Mouse (Mus musculus) heart, embryonic 16.5 days (tissue): ENCODE data around the gene Slc25a47. TPM values are rescaled to one million over a fixed set of nuclear protein-coding genes. Genes with fewer than 3 reads are reported as not detected.

ENCODE experiments used
- ATAC-seq: fragments of 200-750 bp; cut with Nextera tagmentation; replicated peaks from 2 replicates; pipeline ENCODE4 v1.8.0; 2017; ENCODE audit warnings: moderate number of reproducible peaks; ENCODE audit not compliant: insufficient read depth, low FRiP score; ENCODE audit errors: extremely low read depth
- H3K27ac ChIP-seq: fragments of 300-500 bp; sonication (generic); 2 replicates; pipeline ENCODE4 v1.5.1; 2014; ENCODE audit warnings: mild to moderate bottlenecking, low read length, control low read depth, moderate library complexity
- H3K27me3 ChIP-seq: fragments of 300-500 bp; sonication (generic); 2 replicates; pipeline ENCODE4 v1.6.1; 2014; ENCODE audit warnings: low read length, mixed read lengths; ENCODE audit not compliant: control insufficient read depth, insufficient read depth
- H3K36me3 ChIP-seq: fragments of 300-500 bp; sonication (generic); 2 replicates; pipeline ENCODE4 v1.6.1; 2014; ENCODE audit not compliant: control insufficient read depth, insufficient read depth
- H3K4me1 ChIP-seq: fragments of 300-500 bp; sonication (generic); 2 replicates; pipeline ENCODE4 v1.6.1; 2014; ENCODE audit warnings: low read length, mixed read lengths; ENCODE audit not compliant: control insufficient read depth, insufficient read depth
- H3K4me2 ChIP-seq: fragments of 300-500 bp; sonication (generic); 2 replicates; pipeline ENCODE4 v1.6.1; 2014; ENCODE audit warnings: low read depth, mild to moderate bottlenecking, control low read depth, low read length
- H3K4me3 ChIP-seq: fragments of 300-500 bp; sonication (generic); 2 replicates; pipeline ENCODE4 v1.5.1; 2014; ENCODE audit warnings: mild to moderate bottlenecking, control low read depth, low read length
- H3K9ac ChIP-seq: fragments of 300-500 bp; sonication (generic); 2 replicates; pipeline ENCODE4 v1.6.1; 2014; ENCODE audit warnings: low read length, control low read depth
- H3K9me3 ChIP-seq: fragments of 300-500 bp; sonication (generic); replicated peaks from 2 replicates; pipeline ENCODE4 v1.6.1; 2016; ENCODE audit warnings: low read length; ENCODE audit not compliant: control insufficient read depth
- WGBS: fragments of 180-500 bp; shearing (Covaris S2); extraction: QIAGEN DNeasy Blood & Tissue Kit; methylation state at CpG from one replicate; pipeline ENCODE4 v1.1.7; 2014; 5-methylcytosine and 5-hydroxymethylcytosine counted together
- polyA plus RNA-seq: library from polyadenylated mRNA; unstranded; fragments of >200 nt; fragmentation: Nextera tagmentation; extraction: Ambion mirVana; gene quantifications from 2 replicates; pipeline ENCODE4 v1.2.1, GENCODE M21; 2015

Slc25a47 gene
- polyA plus RNA-seq, 1 experiment from 2014 or later, result 5.8 TPM

GRCm38 (mm10) chr12:108887077-108887476, 51.2 kb downstream of the Slc25a47 start:
- Histone ChIP-seq H3K9me3 (no peaks in the 10 kb centered on the region), H3K4me3 (no peak overlapping the region), H3K36me3 (peaks cover 28% of the 10 kb centered on the region), H3K9ac (no peak overlapping the region), H3K27me3 (no peaks in the 10 kb centered on the region), H3K27ac (no peak overlapping the region), H3K4me2 (no peak overlapping the region), H3K4me1 (no peaks in the 10 kb centered on the region)
- ATAC-seq, result no peak
- WGBS, result 75% methylated on average over 4 of the region's 4 CpGs

GRCm38 (mm10) chr12:108888632-108889031, 52.8 kb downstream of the Slc25a47 start:
- 63% methylated on average over 4 of the region's 4 CpGs for WGBS
- no peak overlapping the region for H3K9ac ChIP-seq
- H3K4me3 ChIP-seq, result no peak overlapping the region
- no peak overlapping the region for H3K27ac ChIP-seq
- H3K4me2 ChIP-seq, result no peak overlapping the region
- no peaks in the 10 kb centered on the region for H3K27me3 ChIP-seq
- H3K4me1 ChIP-seq, result peaks cover 8% of the 10 kb centered on the region
- peaks cover 23% of the 10 kb centered on the region for H3K36me3 ChIP-seq
- no peaks in the 10 kb centered on the region for H3K9me3 ChIP-seq
- ATAC-seq, result no peak

DNA sequence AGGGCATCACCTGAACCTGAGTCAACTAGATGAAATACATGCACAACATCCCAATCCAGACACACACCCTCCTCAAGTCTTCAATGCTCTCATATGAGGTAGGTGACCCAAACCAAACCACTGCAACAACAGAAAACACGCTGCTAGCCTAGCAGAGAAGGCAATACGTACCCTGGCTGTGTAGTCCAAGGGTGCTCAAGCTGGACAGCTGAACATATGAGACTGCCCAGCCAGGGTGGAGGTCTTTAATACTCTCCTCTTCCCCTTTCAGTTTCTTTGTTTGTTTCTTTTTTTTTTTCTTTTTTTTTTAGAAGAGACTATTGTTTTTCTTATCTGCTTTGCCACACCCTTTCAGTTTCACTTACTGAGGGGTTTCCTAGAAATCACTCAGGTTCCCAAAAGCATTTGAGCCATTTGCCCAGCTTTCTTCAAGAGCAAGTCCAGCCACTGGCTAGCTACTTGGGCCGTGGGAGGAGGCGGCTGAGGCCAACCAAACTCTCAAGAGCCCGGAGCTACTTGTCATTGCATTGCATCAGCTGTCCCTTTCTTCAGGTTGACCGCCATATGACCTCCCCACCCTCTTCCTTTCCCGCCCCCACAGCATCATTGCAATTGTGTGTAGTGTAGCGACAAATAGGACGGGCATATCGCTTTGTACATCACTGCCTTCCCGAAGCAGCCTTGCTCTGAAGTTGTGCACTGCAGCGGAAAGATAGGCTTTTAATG, 57.3 kb downstream of the Slc25a47 start, which contains the start of gene Wdr25:
Gene Wdr25, plus strand, starts transcription at position 643 of the 726 bp plus-strand sequence.
- peaks cover 3% of the 10 kb centered on the region for H3K36me3 ChIP-seq
- ATAC-seq, result no peak
- H3K9me3 ChIP-seq, result no peaks in the 10 kb centered on the region
- peaks cover 14% of the 10 kb centered on the region for H3K4me1 ChIP-seq
- WGBS, result 18% methylated on average over 12 of the region's 12 CpGs
- H3K27ac ChIP-seq, result peak within 1 kb of the TSS; percentile 7; the same call in 1 of the 2 replicates
- peak within 1 kb of the TSS; percentile 84 for H3K4me2 ChIP-seq
- peak within 1 kb of the TSS; percentile 82 for H3K9ac ChIP-seq
- H3K4me3 ChIP-seq, result peak within 1 kb of the TSS; percentile 79
- no peaks in the 10 kb centered on the region for H3K27me3 ChIP-seq

DNA sequence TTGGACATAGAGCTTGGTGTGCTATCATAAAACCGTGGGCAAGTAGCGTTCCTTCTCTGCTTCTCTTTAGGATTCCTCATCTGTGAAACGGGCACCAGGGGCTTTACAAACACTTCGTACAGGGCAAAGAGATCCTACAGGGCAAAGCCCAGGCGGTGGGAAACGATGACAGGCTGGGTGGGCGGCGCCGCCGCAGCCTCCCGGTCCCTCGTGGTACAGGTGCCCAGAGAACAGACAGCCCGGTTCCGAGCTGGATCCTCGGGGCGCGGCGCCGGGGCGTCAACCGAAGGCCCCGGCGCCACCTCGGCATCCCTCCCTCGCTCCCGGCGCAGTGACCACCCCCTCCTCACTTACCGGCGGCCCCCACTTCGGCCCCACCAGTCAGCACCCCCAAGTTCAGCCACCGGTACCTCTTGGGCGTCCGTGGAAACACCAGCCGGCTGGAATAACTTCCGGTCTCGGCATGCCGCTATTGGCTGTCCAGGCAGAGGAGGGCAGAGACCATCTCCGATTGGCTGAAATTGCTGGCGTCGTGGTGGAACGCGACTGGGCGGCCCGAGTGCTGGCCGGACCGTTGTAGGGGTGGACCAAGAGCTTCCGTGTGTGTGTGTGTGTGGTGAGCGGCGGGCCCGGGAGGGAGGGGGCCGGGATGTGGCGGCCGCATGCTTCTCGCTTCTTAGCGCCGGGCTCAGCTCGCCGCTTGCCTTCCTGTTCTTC, 58.0 kb downstream of the Slc25a47 start, which contains the start of gene Wars:
Gene Wars, minus strand, starts transcription at position 460 of the 717 bp plus-strand sequence.
- no peaks in the 10 kb centered on the region for H3K27me3 ChIP-seq
- H3K9me3 ChIP-seq, result no peaks in the 10 kb centered on the region
- H3K4me2 ChIP-seq, result peak within 1 kb of the TSS; percentile 84
- H3K9ac ChIP-seq, result peak within 1 kb of the TSS; percentile 82
- H3K36me3 ChIP-seq, result no peaks in the 10 kb centered on the region; the same call in 1 of the 2 replicates
- H3K4me3 ChIP-seq, result peak within 1 kb of the TSS; percentile 79
- peaks cover 14% of the 10 kb centered on the region for H3K4me1 ChIP-seq
- WGBS, result under 1% methylated on average over 57 of the region's 58 CpGs
- peak; percentile 100 for ATAC-seq
- H3K27ac ChIP-seq, result peak within 1 kb of the TSS; percentile 7; the same call in 1 of the 2 replicates

- Histone ChIP-seq H3K27ac (no peak overlapping the region), H3K4me3 (peak overlapping the region; percentile 79), H3K4me1 (peaks cover 14% of the 10 kb centered on the region), H3K36me3 (no peaks in the 10 kb centered on the region; the same call in 1 of the 2 replicates), H3K9ac (peak overlapping the region; percentile 78), H3K4me2 (peak overlapping the region; percentile 80), H3K9me3 (no peaks in the 10 kb centered on the region), H3K27me3 (no peaks in the 10 kb centered on the region)
- ATAC-seq, result no peak; the same call in 1 of the 2 replicates
- under 1% methylated on average over 7 of the region's 7 CpGs for WGBS
Measured at GRCm38 (mm10) chr12:108894432-108894816, 58.6 kb downstream of the Slc25a47 start.

DNA sequence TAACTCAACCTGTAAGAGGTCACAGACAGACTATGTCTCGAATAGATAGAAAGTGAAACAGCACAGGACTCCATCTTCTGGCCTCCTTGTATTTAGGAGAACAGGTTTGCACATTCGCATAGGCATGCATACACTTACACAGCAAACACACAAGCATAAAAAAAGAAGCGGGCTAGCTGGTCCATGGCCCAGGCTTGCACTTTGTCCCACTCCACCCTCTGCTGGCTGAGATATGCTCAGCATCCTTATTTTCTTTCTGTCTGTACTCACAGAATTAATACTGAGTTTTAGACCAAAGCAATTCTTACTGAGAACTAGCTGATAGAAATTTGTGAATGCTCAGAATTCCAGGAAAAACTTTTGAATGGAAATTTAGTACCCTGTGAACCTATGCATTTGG, 60.2 kb downstream of the Slc25a47 start:
- H3K9me3 ChIP-seq, result no peaks in the 10 kb centered on the region
- no peak overlapping the region for H3K9ac ChIP-seq
- peaks cover 14% of the 10 kb centered on the region for H3K4me1 ChIP-seq
- ATAC-seq, result no peak
- no peak overlapping the region for H3K4me3 ChIP-seq
- no peaks in the 10 kb centered on the region; the same call in 1 of the 2 replicates for H3K36me3 ChIP-seq
- H3K27me3 ChIP-seq, result no peaks in the 10 kb centered on the region
- H3K4me2 ChIP-seq, result no peak overlapping the region
- H3K27ac ChIP-seq, result no peak overlapping the region
- WGBS, result 58% methylated on average over 3 of the region's 3 CpGs

DNA sequence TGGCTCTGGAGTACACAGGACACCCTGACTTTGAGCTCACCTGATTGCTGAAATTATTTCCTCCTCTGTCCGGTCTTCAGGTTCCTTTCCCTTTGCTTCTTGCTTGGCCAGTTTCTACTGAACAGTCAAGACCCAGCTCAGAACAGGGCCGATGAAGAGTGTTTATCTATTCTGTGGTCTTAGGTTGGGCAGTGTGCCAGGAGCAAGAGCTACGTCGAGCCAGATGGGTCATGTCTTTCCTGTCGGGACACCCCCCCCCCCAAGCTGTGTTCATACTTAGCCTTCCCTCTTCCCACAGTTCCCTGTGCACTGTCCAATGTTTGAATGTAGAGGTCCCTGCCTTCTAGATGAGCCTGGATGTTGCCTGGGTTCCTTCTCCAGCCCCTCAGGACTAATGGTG, 65.5 kb downstream of the Slc25a47 start:
- Histone ChIP-seq H3K27ac (no peak overlapping the region), H3K9me3 (no peaks in the 10 kb centered on the region), H3K27me3 (no peaks in the 10 kb centered on the region), H3K4me3 (no peak overlapping the region), H3K4me2 (no peak overlapping the region), H3K4me1 (no peaks in the 10 kb centered on the region), H3K9ac (no peak overlapping the region), H3K36me3 (no peaks in the 10 kb centered on the region; the same call in 1 of the 2 replicates)
- ATAC-seq, result no peak
- WGBS, result 30% methylated on average over 5 of the region's 5 CpGs

- no peak for ATAC-seq
- Histone ChIP-seq H3K27me3 (no peaks in the 10 kb centered on the region), H3K4me2 (no peak overlapping the region), H3K9ac (no peak overlapping the region), H3K27ac (no peak overlapping the region), H3K36me3 (no peaks in the 10 kb centered on the region; the same call in 1 of the 2 replicates), H3K9me3 (no peaks in the 10 kb centered on the region), H3K4me3 (no peak overlapping the region), H3K4me1 (no peaks in the 10 kb centered on the region)
- WGBS, result 21% methylated on average over 8 of the region's 8 CpGs
Measured at GRCm38 (mm10) chr12:108902940-108903339, 67.1 kb downstream of the Slc25a47 start.
